Mouse (Mus musculus): ENCODE data around the gene Ube2h. TPM values are rescaled to one million over a fixed set of nuclear protein-coding genes. Genes with fewer than 3 reads are reported as not detected.
A peak's percentile ranks its signal among the peaks of the same experiment; 100 is the strongest.

Ube2h gene
- polyA plus RNA-seq, 2 experiments from 2014 or later: 145 to 167 TPM

DNA sequence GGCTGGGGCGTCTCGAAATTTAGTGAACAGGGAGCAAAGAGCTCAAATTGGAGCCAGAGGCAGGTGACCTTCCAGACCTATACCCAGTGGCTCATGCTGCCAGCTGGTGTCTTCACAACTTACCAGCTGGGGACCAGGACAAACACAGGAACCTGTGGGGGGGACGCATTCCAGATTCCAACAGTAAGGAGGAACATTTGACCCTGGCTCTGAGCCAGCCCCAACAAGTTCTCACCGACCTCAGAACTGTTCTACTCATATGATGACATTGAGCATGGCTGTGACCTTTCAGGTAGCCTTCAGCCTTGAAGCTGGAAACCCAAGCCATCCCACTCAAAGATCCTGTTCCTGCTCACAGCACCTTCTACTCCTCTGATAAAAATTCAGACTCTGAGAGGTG is 120.7 kb downstream of the Ube2h start:
- ATAC-seq: no peak

GRCm38 (mm10) chr6:30182038-30182437 is 122.3 kb downstream of the Ube2h start:
- no peak for ATAC-seq

- ATAC-seq: no peak
These were observed 124.0 kb downstream of the Ube2h start for GRCm38 (mm10) chr6:30180321-30180720.

- no peak for ATAC-seq
These were observed 125.3 kb downstream of the Ube2h start for GRCm38 (mm10) chr6:30179046-30179445.

DNA sequence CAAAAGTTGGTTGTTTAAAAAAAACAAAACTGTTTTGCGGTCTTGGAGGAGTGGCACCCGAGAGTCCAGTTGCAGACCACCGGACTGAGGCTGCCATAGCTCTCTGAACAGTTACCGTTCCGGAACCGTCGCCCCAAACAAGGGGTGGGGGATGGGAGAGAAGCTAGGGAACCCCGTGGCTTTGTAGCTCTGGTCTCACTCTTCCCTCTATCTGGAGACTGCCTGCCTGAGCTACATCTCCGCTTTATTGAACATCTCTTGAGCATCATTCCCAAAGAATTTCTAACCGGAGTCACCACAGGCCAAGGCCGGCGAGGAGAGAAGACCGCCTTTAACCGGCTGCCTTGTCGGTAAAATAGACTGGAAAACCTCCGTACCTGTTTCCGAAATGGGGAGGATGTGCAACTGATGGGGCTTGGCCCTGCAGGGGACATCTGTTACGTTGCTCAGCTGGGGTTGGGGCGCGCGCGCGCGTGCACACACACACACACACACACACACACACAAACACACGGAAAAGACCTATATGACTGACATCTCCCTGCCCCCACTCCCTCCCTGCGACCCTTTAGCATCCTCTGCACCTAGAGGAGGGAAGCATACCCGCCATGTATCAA is 126.2 kb downstream of the Ube2h start:
- no peak for ATAC-seq

DNA sequence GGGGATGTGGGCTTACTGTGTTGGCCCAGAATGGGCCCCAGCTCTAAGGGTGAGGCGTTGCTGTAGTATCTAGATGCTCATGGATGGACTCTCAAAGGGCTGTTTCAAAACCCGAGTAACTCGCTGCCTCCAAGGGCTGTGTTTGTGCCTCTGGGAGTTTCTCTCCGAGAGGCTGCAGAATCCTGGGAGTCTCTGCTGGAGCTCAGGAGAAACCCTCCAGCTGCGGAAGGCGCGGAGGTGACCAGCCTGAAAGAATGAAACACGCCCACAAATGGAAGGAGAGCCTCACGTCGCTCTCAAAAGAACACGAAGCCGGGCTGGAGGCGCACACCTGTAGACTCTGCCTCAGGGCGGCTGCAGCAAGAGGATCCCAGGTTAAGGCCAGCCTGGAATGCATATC is 127.0 kb downstream of the Ube2h start:
- ATAC-seq: no peak

DNA sequence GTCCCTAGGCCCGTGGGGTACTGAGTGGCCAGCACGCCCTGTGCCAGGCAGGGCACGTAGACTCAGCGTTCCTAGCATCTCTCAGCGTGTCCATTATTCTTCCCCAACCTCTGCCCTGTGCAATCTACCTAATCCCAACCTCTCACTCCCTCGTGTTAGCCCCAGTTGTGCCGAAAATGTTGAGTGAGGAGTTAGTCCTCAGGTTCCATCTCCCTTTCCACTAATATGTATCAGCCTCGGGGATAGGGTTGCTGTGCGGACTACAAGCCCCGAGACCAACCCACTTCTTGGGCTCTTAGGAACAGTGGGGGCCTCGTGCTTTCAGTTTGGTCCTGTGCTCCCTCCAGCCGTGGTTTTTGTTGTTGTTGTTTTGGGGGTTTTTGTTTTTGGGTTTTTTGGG is 127.8 kb downstream of the Ube2h start:
- no peak for ATAC-seq

DNA sequence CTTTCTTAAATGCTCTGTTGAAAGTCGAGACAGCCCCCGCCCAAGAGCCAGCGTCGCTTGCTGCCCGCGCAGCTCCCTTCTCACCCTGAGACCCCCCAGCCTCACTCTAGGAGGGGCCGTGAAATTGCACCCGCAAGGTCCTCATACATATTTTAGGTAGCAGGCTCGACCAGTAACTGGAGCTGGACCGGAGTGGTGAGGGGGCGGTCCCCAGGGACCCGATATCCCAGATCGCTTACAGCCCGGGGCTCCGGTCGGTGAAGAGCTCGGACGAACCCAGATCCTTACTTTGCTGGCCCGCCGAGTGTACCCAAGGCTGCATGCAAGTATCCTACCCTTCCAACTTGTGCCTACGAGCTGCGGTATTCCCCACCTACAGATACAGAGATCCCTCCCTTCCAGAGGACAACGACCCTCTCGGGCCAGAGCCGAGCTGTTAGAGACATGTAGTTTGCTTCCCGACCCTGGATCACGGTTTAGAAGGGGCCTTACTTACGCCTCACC is 128.4 kb downstream of the Ube2h start:
- no peak for ATAC-seq

GRCm38 (mm10) chr6:30175225-30175917 is 129.0 kb downstream of the Ube2h start:
- ATAC-seq: peak; percentile 16

DNA sequence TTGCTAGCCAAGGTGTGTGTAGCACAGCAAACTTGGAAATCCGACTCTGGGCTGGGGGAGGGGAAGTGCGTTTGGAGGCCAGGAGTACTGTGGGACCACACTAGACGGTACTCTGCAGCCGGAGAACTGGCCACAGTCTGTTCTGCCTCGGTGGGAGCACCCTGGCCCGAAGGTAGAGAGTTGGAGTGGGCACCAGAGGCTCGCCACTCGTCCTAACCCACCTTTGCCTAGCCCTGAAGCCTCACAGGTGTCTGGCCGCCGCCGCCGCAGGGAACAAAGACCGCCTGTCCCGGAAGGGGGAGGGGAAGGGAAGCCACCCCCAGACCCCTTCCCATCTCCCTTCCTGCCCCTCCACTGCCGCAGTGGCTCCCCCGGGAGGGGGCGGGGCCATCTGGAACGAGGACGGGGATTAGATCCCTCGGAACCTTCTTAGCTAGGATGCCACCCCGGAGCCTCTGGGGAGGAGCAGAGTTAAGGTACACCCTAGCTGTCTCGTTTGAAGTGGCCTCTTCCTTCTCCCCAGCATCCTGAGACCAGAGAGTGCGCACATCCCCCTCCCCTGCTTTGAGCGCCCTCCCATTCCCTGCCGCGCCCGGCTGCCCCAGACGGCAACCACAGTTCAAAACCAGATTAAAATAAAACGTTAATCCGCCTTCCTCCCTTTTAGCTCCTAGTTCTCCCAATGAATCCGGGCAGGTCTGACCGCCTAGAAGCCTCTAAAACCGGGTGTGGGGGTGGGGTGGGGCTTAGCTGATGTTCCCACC is 129.7 kb downstream of the Ube2h start:
- ATAC-seq: peak; percentile 8

- ATAC-seq: peak; percentile 64
These were observed 130.5 kb downstream of the Ube2h start for GRCm38 (mm10) chr6:30173551-30174460.

GRCm38 (mm10) chr6:30172820-30173550 is 131.4 kb downstream of the Ube2h start:
- ATAC-seq: no peak

DNA sequence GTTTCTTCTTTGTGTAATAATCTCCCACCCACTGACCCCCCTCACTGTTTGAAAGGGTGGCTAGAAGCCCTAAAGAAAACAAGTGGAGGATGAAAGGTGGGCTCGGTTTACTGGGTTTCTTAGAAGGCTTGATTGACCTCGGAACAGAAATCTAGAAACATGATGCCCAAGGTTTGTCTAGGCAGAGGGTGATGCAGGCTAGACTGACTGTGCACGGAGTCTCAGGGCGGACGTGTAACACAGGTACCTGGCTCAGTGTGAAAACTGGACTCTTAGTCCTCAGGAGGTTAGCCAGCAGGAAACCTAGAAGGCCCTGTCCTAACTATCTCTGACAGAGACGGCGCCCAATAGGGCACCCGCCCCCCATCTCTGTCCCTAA is 131.9 kb downstream of the Ube2h start:
- no peak for ATAC-seq

DNA sequence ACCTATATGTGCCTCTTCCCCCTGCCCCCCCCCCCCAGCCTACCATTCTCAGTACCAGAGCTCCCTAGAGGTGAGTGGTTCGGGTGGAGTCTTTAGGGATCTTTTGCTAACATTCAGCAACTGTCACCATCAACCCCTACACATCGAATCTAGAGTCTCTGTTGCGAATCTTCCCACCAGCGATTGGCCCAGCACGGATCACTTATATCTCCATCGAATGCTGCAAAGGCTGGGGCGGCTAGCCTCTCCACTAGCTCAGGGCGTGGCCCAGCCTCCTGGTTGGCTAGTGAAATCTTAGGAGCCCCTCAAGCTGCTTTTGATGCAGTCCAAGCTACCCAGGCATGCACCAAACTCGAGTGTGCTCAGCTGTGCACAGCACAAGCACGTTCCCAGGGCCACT is 132.4 kb downstream of the Ube2h start:
- ATAC-seq: no peak

- no peak for ATAC-seq
These were observed 133.1 kb downstream of the Ube2h start for GRCm38 (mm10) chr6:30171226-30171625.

DNA sequence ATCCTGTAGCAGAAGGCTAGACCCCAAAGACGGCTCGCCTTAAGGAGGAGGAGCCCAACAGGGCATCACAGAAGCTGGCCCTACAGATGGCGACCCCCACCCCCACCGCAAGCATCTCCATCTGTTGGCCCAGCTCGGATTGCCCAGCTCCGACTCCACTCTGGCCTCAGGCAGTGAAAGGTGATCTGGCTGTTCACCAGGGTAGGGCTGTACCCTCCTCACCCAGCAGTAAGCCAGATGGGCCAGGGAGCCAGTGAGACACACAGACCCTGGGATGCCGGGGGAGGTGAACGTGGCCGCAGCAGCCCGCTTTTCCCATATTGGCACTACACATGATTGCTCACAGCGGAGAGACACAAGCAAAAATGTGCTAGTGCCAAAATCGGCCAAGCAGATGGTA is 135.2 kb downstream of the Ube2h start:
- no peak for ATAC-seq

GRCm38 (mm10) chr6:30168275-30168674 is 136.1 kb downstream of the Ube2h start:
- no peak for ATAC-seq

DNA sequence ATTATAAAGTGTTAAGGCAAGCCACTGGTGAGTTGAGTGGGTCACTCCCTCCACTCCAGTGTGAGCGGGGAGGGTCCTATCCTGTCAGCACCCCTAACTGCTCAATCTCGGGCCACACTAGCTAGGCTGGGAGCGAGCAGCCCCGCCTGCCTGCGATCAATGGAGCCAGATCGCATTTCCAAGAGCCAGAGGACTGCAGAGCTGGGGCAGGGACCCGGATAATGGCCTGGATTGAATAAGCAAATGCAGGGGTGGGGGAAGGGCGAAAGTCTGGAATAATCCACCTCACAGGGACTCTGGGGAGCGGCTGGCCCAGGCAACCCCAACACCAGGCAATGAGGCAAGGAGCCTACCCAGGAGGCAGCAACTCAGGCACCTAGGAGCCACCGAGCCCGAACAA is 137.1 kb downstream of the Ube2h start:
- ATAC-seq: no peak

DNA sequence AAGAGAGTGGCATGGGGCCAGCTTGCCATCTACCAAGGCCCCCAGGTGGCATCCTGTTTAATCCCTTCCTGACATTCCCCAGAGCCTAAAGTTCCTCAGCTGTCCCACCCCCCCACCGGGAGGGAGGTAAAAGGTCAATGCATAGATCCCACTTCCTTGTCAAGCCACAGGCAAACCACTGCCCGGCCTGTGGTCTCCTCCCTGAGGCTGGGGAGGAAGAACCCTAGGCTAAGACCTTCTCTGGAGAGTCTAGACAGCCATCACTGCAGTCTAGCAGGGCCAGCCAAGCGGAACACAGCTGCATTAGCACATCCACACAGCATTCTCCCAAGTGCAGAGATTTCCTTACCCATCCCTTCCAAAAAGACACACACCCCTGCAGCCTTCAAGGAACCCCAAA is 138.0 kb downstream of the Ube2h start:
- no peak for ATAC-seq

DNA sequence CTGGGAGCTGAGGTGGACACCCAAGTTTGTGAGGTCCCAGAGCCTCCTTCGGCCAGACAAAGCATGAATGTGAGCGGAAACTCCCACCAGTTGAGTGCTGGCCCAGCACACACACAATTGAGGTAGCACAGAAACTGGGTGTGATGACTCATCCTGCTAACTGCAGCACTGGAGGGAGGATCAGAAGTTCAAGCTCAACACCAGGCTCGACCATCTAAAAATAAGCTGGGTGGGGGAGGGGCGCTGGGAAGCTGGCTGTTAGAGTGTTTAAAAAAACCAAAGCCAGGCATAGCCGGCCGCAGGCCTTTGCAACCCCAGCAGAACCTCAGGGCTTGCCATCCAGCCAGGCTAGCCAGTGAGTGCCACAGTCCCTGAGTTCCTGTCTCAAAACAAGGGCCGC is 142.2 kb downstream of the Ube2h start:
- ATAC-seq: no peak

DNA sequence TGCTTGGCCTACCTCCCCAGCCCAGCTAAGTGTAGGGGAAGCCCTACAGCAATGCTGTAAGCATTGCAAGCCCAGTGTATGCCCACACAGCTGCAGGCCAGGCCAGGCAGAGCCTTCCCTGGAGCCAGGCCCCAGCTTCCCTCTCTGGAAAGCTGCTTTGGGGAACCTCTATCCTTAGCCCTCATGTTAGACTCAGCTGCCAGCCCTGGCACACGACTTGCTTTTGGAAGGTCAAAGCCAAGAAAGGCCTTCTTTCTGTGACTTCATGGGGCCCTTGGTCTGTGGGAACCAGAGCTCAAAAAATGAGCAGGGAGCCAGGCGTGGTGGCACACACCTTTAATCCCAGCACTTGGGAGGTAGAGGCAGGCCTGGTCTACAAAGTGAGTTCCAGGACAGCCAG is 142.7 kb downstream of the Ube2h start:
- no peak for ATAC-seq
